ENCODE assay signal across 9 mouse cellular contexts in genomic region chr7:142455251-142455650, GRCm38 (mm10). TPM values are rescaled to one million over a fixed set of nuclear protein-coding genes. Genes with fewer than 3 reads are reported as not detected.
A peak's percentile ranks its signal among the peaks of the same experiment; 100 is the strongest.
DNase-seq lines count a peak whose midpoint lies in the region; ATAC-seq and TF ChIP-seq lines count a peak whose summit lies in the region.
"Had no signal": no experiment of that assay in that cellular context is flagged by ENCODE, and none has a peak within 500 bp of the region (broad histone marks: within the 10 kb centered on the region; RNA-seq: fewer than 3 reads in every experiment).

No protein-coding gene starts in this region.

- H3K4me1 ChIP-seq in forebrain, embryonic 10.5 days: peaks cover 56% of the 10 kb centered on the region
- H3K4me1 ChIP-seq in forebrain, embryonic 14.5 days (ENCODE audit: control insufficient read depth, insufficient read depth, low read length): peaks cover 16% of the 10 kb centered on the region
- peaks cover 25% of the 10 kb centered on the region for H3K4me1 ChIP-seq in hindbrain, embryonic 12.5 days
- H3K4me1 ChIP-seq in hindbrain, embryonic 16.5 days (ENCODE audit: control insufficient read depth, insufficient read depth, low read depth, low read length): peaks cover 8% of the 10 kb centered on the region
- peaks cover 13% of the 10 kb centered on the region for H3K4me1 ChIP-seq in stomach, postnatal 0 days (replicated peaks; ENCODE audit: control insufficient read depth, insufficient read depth)

- peak overlapping the region; percentile 87 for H3K27ac ChIP-seq in forebrain, embryonic 10.5 days
- H3K27ac ChIP-seq in forebrain, embryonic 14.5 days (ENCODE audit: low read depth, low read length): no peak overlapping the region
- peak overlapping the region; percentile 55; the same call in 1 of the 2 replicates for H3K27ac ChIP-seq in hindbrain, embryonic 12.5 days
- no peak overlapping the region for H3K27ac ChIP-seq in hindbrain, embryonic 16.5 days (ENCODE audit: low read depth, low read length)
- peak overlapping the region; percentile 95 for H3K27ac ChIP-seq in stomach, postnatal 0 days (replicated peaks)

- H3K36me3 ChIP-seq in forebrain, embryonic 10.5 days (replicated peaks): no peaks in the 10 kb centered on the region
- H3K36me3 ChIP-seq in forebrain, embryonic 14.5 days (ENCODE audit: control insufficient read depth, insufficient read depth, low read length): no peaks in the 10 kb centered on the region
- no peaks in the 10 kb centered on the region for H3K36me3 ChIP-seq in hindbrain, embryonic 12.5 days
- H3K36me3 ChIP-seq in hindbrain, embryonic 16.5 days (ENCODE audit: control insufficient read depth, insufficient read depth, low read length): no peaks in the 10 kb centered on the region
- H3K36me3 ChIP-seq in stomach, postnatal 0 days (ENCODE audit: control insufficient read depth, insufficient read depth, low read length): no peaks in the 10 kb centered on the region

- no peak for TF ChIP-seq EP300 in stomach, postnatal 0 days (optimal IDR thresholded peaks at IDR 0.05)

- DNase-seq in forebrain, embryonic 10.5 days (ENCODE audit: extremely low spot score, low spot score): no peak
- DNase-seq in forebrain, embryonic 14.5 days (ENCODE audit: low spot score): no peak
- DNase-seq in testis, postnatal 10 days (ENCODE audit: low spot score): peak; percentile 32
- no peak for DNase-seq in testis, postnatal 14 days (ENCODE audit: low spot score)
- DNase-seq in stomach, postnatal 0 days (ENCODE audit: low spot score): peak; percentile 13
- DNase-seq in left cerebral cortex, postnatal 4 days: no peak
- DNase-seq: lung, postnatal 36 days had no signal

- WGBS in forebrain, embryonic 10.5 days: 54% methylated on average over 2 of the region's 2 CpGs
- WGBS in forebrain, embryonic 14.5 days: 47% methylated on average over 2 of the region's 2 CpGs
- WGBS in hindbrain, embryonic 12.5 days: 52% methylated on average over 2 of the region's 2 CpGs
- WGBS in hindbrain, embryonic 16.5 days: 52% methylated on average over 2 of the region's 2 CpGs
- WGBS in stomach, postnatal 0 days: 29% methylated on average over 2 of the region's 2 CpGs

- H3K4me2 ChIP-seq in forebrain, embryonic 14.5 days (ENCODE audit: low read length): no peak overlapping the region
- no peak overlapping the region for H3K4me2 ChIP-seq in hindbrain, embryonic 12.5 days (replicated peaks)
- no peak overlapping the region for H3K4me2 ChIP-seq in hindbrain, embryonic 16.5 days (ENCODE audit: low read length)
- H3K4me2 ChIP-seq in stomach, postnatal 0 days (replicated peaks; ENCODE audit: low read depth): no peak overlapping the region

- no peak for ATAC-seq in forebrain, embryonic 14.5 days
- ATAC-seq in hindbrain, embryonic 12.5 days (ENCODE audit: low FRiP score): no peak
- no peak for ATAC-seq in hindbrain, embryonic 16.5 days
- ATAC-seq in stomach, postnatal 0 days (ENCODE audit: low FRiP score, low TSS enrichment): no peak

- no peaks in the 10 kb centered on the region for H3K27me3 ChIP-seq in forebrain, embryonic 10.5 days (ENCODE audit: poor library complexity, severe bottlenecking)
- no peaks in the 10 kb centered on the region for H3K27me3 ChIP-seq in forebrain, embryonic 14.5 days (replicated peaks; ENCODE audit: control insufficient read depth, insufficient read depth, low read length)
- no peaks in the 10 kb centered on the region for H3K27me3 ChIP-seq in hindbrain, embryonic 12.5 days
- H3K27me3 ChIP-seq in hindbrain, embryonic 16.5 days (replicated peaks; ENCODE audit: control insufficient read depth, insufficient read depth, low read length): no peaks in the 10 kb centered on the region
- H3K27me3 ChIP-seq in stomach, postnatal 0 days (ENCODE audit: control insufficient read depth, insufficient read depth, low read length): no peaks in the 10 kb centered on the region

- intact Hi-C loops in left cerebral cortex, postnatal 4 days (cut with DNase I): no loop called here

- H3K9me3 ChIP-seq in forebrain, embryonic 10.5 days: no peaks in the 10 kb centered on the region
- no peaks in the 10 kb centered on the region for H3K9me3 ChIP-seq in forebrain, embryonic 14.5 days (replicated peaks; ENCODE audit: control insufficient read depth, low read length)
- no peaks in the 10 kb centered on the region for H3K9me3 ChIP-seq in hindbrain, embryonic 12.5 days (replicated peaks)
- H3K9me3 ChIP-seq in hindbrain, embryonic 16.5 days (ENCODE audit: control insufficient read depth, low read length): no peaks in the 10 kb centered on the region
- H3K9me3 ChIP-seq in stomach, postnatal 0 days (ENCODE audit: control insufficient read depth, low read length): no peaks in the 10 kb centered on the region

- H3K4me3 ChIP-seq in forebrain, embryonic 10.5 days: no peak overlapping the region
- no peak overlapping the region for H3K4me3 ChIP-seq in forebrain, embryonic 14.5 days (ENCODE audit: low read depth, low read length)
- no peak overlapping the region for H3K4me3 ChIP-seq in hindbrain, embryonic 12.5 days
- H3K4me3 ChIP-seq in hindbrain, embryonic 16.5 days (ENCODE audit: low read length): no peak overlapping the region
- no peak overlapping the region for H3K4me3 ChIP-seq in stomach, postnatal 0 days (ENCODE audit: low read depth, low read length)

- no peak overlapping the region for H3K9ac ChIP-seq in forebrain, embryonic 14.5 days (ENCODE audit: low read length)
- H3K9ac ChIP-seq in hindbrain, embryonic 12.5 days: no peak overlapping the region
- H3K9ac ChIP-seq in hindbrain, embryonic 16.5 days (ENCODE audit: low read depth, low read length): no peak overlapping the region
- peak overlapping the region; percentile 27; the same call in 1 of the 2 replicates for H3K9ac ChIP-seq in stomach, postnatal 0 days (ENCODE audit: low read length)

- TF ChIP-seq CTCF in stomach, postnatal 0 days (IDR thresholded peaks at IDR 0.05; ENCODE audit: low read depth): no peak

RNA-seq across cellular contexts. Expression of gene Lsp1, which starts 5.4 kb away (rescaled TPM):
- polyA plus RNA-seq in forebrain, embryonic 10.5 days (2016; fragmentation: Nextera tagmentation; extraction: Ambion mirVana): 10.7 and 12.0 TPM in 2 replicates
- 5.8 and 5.9 TPM in 2 replicates for polyA plus RNA-seq in forebrain, embryonic 14.5 days (2014; fragmentation: Nextera tagmentation; extraction: Ambion mirVana)
- polyA plus RNA-seq in hindbrain, embryonic 12.5 days (2016; fragmentation: Nextera tagmentation; extraction: Ambion mirVana): 9.6 and 14.4 TPM in 2 replicates
- 5.5 and 6.0 TPM in 2 replicates for polyA plus RNA-seq in hindbrain, embryonic 16.5 days (2015; fragmentation: Nextera tagmentation; extraction: Ambion mirVana)
- polyA plus RNA-seq in stomach, postnatal 0 days (2015; fragmentation: Nextera tagmentation; extraction: Ambion mirVana): 107 and 110 TPM in 2 replicates
- 1 to 10 TPM; 5.5 to 5.7 TPM for total RNA-seq in left cerebral cortex, postnatal 4 days (2021)

RNA-seq across cellular contexts. Expression of gene Tnni2, which starts 13.6 kb away (rescaled TPM):
- 0.46 and 1.4 TPM in 2 replicates for polyA plus RNA-seq in forebrain, embryonic 10.5 days (2016; fragmentation: Nextera tagmentation; extraction: Ambion mirVana)
- 0.67 and 0.82 TPM in 2 replicates for polyA plus RNA-seq in forebrain, embryonic 14.5 days (2014; fragmentation: Nextera tagmentation; extraction: Ambion mirVana)
- 1.9 and 3.6 TPM in 2 replicates for polyA plus RNA-seq in hindbrain, embryonic 12.5 days (2016; fragmentation: Nextera tagmentation; extraction: Ambion mirVana)
- polyA plus RNA-seq in hindbrain, embryonic 16.5 days (2015; fragmentation: Nextera tagmentation; extraction: Ambion mirVana): 2.0 and 22.5 TPM in 2 replicates
- 19.1 and 19.6 TPM in 2 replicates for polyA plus RNA-seq in stomach, postnatal 0 days (2015; fragmentation: Nextera tagmentation; extraction: Ambion mirVana)
- not detected for total RNA-seq in left cerebral cortex, postnatal 4 days (2021)

RNA-seq across cellular contexts. Expression of gene Syt8, which starts 20.6 kb away (rescaled TPM):
- polyA plus RNA-seq in forebrain, embryonic 10.5 days (2016; fragmentation: Nextera tagmentation; extraction: Ambion mirVana): 0.18 TPM in 1 of 2 replicates, not detected in the other
- polyA plus RNA-seq in forebrain, embryonic 14.5 days (2014; fragmentation: Nextera tagmentation; extraction: Ambion mirVana): not detected in 2 replicates
- 0.30 TPM in 1 of 2 replicates, not detected in the other for polyA plus RNA-seq in hindbrain, embryonic 12.5 days (2016; fragmentation: Nextera tagmentation; extraction: Ambion mirVana)
- polyA plus RNA-seq in hindbrain, embryonic 16.5 days (2015; fragmentation: Nextera tagmentation; extraction: Ambion mirVana): not detected in 2 replicates
- polyA plus RNA-seq in stomach, postnatal 0 days (2015; fragmentation: Nextera tagmentation; extraction: Ambion mirVana): 70.7 and 78.9 TPM in 2 replicates
- total RNA-seq in left cerebral cortex, postnatal 4 days (2021): not detected

RNA-seq across cellular contexts. Expression of gene Tnnt3, which starts 43.4 kb away (rescaled TPM):
- polyA plus RNA-seq in forebrain, embryonic 10.5 days (2016; fragmentation: Nextera tagmentation; extraction: Ambion mirVana): 0.33 and 1.1 TPM in 2 replicates
- polyA plus RNA-seq in forebrain, embryonic 14.5 days (2014; fragmentation: Nextera tagmentation; extraction: Ambion mirVana): 0.42 and 0.53 TPM in 2 replicates
- 1.8 and 5.8 TPM in 2 replicates for polyA plus RNA-seq in hindbrain, embryonic 12.5 days (2016; fragmentation: Nextera tagmentation; extraction: Ambion mirVana)
- polyA plus RNA-seq in hindbrain, embryonic 16.5 days (2015; fragmentation: Nextera tagmentation; extraction: Ambion mirVana): 3.1 and 25.7 TPM in 2 replicates
- polyA plus RNA-seq in stomach, postnatal 0 days (2015; fragmentation: Nextera tagmentation; extraction: Ambion mirVana): 8.0 and 11.7 TPM in 2 replicates
- total RNA-seq in left cerebral cortex, postnatal 4 days (2021): 1 to 10 TPM in 1 of 2 experiments, not detected in 1; 1.3 TPM

Comparison
In these comparisons a context has a peak if more than half of its experiments do, and no peak if none do; other contexts are left out.
1. DNase-seq: peak in testis, postnatal 10 days (single experiment) and stomach, postnatal 0 days (single experiment); none in forebrain, embryonic 10.5 days (single experiment), forebrain, embryonic 14.5 days (single experiment), testis, postnatal 14 days (single experiment) and left cerebral cortex, postnatal 4 days (single experiment).
2. H3K27ac ChIP-seq: peak in forebrain, embryonic 10.5 days (single experiment), hindbrain, embryonic 12.5 days (single experiment) and stomach, postnatal 0 days (single experiment); none in forebrain, embryonic 14.5 days (single experiment) and hindbrain, embryonic 16.5 days (single experiment).
3. RNA of gene Syt8, which starts 20.6 kb away (polyA plus RNA-seq): 70.7 to 78.9 TPM in stomach, postnatal 0 days; 0.18 TPM in forebrain, embryonic 10.5 days, 0.30 TPM in hindbrain, embryonic 12.5 days, not detected in forebrain, embryonic 14.5 days and not detected in hindbrain, embryonic 16.5 days; every median in the first group is over 10 times any median in the second.